Mouse (Mus musculus) cerebellum, postnatal 4 days (tissue): Measurements from ENCODE around the gene Mbd4.
A peak's percentile ranks its signal among the peaks of the same experiment; 100 is the strongest.

Source experiments
- DNase-seq, 2 experiments: peaks; one replicate each; pipeline ENCODE4 v3.0.0; 2022; ENCODE audit warnings: low spot score in 2 of 2, mixed read lengths in 1 of 2

Gene Mbd4

DNA sequence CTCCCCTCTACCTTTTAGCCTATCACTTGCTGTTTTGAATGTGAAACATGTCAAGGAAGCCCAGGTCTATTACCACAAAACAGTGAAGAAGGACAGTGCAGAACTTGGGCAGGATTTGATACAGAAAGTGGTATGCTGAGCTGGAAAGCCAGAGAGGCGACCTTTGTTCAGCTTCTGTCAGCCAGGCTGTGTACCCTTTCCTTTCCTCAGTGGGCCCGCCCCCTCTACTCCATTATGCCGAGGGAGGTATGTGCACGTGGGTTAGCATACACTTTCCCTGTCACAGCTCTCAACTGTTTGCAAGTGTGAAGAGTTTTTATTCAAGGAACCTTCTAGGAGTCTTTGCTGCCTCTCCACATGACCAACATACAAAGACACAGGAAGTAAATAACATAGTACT, 6.1 kb upstream of the Mbd4 start:
- no peak for DNase-seq

DNA sequence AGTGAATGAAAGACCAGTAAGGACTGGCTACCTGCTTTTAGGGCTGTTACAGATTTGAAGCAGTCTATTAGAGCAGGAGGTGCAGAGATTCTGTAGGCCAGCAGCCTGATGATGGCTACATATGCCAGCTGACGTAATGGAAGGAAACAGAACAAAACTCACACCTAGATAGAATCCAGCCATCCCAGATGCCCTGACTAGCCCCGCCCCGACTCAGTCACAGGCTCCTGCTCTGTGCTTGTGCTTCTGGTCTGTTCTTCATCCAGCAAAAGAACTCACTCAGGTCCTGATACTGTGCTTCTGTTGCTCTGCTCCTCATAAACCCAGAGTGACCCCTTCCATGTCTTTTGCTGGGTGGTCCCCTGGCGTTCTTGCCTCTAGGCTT, 3.2 kb upstream of the Mbd4 start:
- no peak for DNase-seq

DNA sequence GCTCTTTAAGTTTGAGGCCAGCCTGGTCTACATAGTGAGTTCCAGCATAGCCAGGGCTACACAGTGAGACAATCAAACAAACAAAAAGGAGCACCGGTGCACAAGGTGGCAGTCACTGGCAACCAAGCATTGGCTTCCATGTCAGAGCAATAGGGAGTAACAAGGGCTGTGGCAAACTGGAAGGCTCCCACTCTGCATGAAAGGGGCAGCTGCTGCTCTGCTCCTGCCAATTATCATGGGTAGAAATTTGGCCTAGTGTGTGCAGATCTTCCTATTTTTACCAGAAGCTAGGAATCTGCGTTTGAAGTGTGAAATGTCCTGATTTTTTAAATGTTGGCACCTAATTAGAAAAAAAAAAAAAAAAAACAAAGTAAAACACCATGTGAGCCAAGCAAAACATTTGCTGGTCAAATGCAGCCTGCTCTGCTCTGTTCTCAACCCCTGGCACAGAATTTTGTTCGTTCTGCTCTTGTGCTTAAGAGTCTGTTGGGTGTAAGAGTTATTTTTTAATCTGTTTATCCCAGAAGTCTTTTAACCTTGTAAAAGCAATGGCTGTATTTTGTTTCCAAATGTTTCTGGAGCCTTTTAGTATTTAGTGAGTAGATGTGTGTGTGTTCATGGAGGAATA, 2.7 kb upstream of the Mbd4 start:
- DNase-seq = no peak

DNA sequence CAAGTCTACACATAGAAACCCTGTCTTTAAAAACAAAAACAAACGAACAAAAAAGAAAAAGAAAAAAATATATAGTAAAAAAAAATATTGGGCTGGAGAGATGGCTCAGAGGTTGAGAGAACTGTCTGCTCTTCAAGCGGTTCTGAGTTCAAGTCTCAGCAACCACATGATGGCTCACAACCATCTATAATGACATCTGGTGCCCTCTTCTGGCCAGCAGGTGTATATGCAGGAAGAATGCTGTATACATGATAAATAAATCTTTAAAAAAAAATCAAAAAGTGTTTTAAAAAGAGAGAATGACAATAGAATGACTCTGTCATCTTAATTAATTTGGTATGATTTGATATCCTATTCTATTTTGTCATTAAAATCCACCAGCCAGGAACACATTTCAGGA, 1.3 kb upstream of the Mbd4 start:
- no peak for DNase-seq

DNA sequence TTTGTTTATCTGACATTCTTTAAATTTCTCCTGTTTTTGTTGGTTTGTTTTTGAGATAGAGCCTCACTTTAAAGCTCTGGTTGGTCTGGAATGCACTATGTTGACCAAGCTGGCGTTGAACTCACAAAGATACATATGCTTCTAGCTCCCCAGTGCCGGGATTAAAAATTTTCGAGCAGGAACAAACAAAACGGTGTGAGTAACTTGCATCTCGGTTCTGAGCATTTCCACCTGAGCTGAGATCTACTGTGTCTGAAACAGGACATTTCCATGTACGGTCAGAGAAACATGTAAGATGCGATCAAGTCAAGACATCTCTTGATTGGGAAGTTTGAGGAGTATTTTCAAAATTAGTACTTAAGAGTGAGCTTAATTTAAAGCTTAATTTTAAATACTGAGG, 814 bp upstream of the Mbd4 start:
- no peak for DNase-seq

DNA sequence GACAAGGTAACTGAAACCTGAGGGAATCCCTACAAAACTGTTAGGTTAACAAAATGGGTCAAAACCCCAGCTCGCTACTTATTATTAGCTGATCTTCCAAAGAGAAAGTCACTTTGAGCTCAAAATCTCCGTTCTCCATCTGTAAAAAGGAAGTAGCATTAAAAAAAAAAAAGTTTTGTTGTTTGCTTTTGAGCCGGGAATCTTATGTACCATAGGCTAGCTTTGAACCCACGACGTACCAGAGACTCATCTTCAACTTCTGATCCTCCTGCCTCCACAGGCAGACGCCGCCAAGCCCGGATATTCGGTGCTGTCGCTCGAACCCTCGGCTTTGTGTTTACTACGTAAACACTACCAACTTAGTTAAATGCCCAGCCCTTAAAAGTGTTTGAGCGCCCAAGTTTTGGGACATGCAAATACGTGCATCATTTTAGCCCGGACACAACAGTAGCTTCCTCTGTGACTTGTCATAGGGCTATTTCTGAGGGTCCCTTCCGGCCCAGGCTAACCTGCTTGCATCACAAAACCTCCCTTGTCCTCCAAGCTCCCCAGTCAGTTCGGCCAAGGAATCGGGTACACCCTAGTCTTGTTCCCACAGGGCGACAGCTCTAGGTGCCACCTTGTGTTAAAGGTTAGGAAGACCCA, 603 bp downstream of the Mbd4 start:
- no peak for DNase-seq

DNA sequence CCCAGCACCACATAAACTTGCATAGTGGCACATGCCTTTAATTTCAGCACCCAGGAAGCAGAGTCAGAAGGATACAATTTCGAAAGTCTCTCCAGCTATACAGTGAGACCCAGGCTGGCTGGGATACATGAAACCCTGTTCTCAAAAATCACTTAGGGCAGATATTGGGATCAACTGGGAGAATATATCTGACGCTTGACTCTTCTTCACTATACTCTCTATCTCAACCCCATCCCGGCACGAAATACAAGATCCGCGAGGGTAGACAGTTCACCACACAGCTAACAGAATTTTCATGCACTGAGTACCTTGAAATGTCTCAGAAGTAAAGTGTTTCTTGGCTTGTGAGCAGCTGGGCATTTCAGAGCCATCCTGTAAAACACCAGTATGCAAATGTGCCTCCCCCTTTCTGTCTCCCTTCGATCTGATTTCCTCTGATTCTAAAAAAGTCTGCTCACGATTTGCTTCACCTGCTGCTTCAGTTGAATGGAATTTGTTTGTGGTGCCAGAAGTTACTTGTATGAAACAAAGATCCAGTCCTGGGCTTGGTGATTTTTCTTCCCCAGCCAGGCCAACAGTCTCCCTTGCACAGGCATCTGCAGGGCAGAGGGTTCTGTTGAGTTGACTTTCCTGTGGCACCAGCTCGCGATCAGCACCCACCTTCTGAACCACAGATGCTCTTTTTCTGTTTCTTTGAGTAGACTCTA, 4.4 kb downstream of the Mbd4 start:
- no peak for DNase-seq

DNA sequence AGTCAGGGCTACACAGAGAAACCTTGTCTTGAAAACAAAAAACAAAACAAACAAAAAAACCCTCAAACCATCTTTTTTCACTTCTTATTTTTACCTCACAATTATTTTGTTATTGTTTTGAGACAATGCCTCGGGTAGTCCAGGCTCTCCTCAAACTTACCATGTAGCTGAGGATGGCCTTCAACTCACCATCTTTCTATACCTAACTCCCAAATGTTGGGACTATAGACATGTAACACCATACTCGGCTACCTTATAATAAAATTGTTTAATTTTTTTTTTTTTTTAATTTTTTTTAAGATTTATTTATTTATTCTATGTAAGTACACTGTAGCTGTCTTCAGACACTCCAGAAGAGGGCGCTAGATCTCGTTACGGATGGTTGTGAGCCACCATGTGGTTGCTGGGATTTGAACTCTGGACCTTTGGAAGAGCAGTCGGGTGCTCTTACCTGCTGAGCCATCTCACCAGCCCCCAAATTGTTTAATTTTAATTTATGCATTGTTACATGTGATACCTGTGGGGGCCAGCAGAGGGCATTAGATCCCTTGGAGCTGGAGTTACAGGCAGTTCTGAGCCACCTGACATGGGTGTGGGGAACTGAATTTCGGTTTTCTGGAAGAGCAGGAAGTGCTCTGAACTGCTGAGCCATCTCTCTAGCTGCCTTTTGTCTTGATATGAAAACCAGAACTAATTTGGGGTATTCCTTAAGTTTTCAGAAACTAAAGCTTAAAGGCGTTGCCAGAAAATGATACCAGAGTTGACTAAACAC, 6.3 kb downstream of the Mbd4 start:
- DNase-seq = peak in 1 of 2 experiments; percentile 56

DNA sequence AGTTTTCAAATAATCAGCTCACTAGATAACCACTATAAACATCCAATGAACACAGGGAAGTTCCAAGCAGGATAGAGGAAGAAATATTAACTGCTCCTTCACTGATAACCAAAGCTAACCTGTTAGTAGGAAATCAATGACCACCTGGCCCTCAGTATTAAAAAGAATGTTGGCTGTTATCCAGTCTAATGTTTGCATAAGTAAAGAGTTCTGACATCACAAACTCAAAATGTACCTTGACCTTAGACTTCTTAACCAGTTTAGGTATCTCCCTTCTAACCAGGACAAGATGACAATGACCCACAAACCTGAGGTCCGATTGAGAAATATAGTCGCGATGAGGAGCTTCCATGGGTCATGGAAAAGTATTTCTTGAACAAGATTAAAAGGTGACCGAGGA, 8.2 kb downstream of the Mbd4 start:
- DNase-seq = no peak

DNA sequence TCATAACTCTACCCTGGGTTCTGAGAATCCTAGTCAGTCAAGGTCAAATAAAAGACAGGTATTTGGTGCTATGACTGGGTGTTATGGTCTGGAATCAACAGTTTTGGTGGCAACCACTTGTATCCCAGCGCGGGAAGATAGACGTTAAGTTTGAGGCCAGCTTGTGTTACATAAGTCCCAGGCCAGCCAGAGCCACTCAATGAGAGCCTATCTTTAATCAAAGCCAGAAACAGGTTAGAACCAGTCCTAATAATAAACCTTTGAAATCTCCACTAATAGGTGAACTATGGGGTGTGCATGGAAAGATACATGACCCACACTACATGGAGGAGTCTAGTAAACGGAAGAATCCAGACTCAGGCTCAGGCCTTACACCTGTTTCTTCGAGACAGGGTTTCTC, 14.4 kb downstream of the Mbd4 start:
- no peak for DNase-seq

DNA sequence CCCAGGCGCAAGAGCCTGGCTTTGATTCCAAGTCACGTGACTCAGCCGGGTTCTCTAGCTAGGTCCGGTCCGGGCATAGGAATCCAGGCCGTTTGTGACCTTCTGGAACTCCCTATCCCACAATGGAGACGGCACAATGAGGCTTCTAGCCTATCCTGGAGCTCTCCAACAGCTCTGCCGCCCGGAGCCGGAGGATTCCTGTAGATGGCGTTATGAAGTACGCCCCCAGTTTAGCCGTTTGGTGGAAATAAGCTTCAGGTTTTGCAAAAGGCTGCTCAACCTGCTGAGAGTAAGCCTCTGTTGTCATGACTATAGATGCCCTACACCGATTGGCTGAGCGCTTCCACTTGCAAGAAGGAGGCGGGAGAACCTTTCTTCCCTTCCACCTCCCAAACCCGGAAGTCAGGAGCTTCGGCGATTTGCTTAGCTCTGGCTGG, 15.0 kb downstream of the Mbd4 start, which contains the start of gene Efcab12:
Gene Efcab12, minus strand, starts transcription at position 252 of the 437 bp plus-strand sequence.
- peak in 1 of 2 experiments; percentile 42 for DNase-seq

DNA sequence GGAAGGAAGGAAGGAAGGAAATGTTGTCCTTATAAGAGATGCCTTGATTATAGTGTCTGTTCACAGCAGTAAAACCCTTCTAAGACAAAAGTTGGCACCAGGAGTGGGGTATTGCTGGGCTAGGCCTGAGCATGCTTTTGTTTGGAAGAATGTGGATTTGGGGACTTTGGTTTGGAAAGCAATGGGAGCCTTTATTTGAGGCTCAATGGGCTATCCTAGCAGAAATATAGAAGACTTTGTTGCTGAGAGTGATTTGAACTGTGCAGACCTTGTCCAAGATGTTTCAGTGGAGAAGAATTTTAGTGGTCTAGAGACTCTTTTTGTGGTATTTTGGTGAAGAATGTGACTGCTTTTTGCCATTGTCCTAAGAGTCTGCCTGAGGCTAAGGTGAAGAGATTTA, 19.3 kb downstream of the Mbd4 start:
- no peak for DNase-seq

DNA sequence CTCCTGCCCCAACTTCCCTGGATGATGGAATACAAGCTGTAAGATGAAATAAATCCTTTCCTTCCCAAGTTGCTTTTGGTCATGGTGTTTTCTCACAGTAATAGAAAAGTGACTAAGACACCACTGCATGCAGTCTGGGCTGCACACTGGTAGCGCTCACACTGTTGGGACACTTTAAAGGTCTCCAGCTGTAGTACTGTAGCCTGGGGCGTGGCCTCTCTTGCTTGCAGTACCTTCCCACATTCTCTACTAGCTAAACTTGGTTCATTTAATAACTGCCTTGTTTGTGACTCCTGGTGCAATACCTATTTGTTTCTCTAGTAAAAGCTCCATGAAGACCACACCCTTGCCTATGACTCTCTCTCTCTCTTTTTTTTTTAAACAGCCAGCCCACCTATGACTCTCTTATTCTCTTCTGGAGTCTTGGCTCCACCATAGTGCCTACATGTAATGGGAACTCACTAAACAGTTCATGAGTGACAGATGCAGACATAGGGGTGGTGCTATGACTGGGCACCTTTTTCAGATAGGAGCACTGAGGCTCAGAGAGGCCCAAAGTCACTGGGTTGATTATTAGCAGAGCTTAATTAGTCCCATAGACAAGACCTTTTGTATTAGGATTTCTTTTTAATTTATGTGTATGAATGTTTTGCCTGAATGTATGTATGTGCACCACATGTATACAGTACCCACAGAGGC, 20.9 kb downstream of the Mbd4 start:
- no peak for DNase-seq

DNA sequence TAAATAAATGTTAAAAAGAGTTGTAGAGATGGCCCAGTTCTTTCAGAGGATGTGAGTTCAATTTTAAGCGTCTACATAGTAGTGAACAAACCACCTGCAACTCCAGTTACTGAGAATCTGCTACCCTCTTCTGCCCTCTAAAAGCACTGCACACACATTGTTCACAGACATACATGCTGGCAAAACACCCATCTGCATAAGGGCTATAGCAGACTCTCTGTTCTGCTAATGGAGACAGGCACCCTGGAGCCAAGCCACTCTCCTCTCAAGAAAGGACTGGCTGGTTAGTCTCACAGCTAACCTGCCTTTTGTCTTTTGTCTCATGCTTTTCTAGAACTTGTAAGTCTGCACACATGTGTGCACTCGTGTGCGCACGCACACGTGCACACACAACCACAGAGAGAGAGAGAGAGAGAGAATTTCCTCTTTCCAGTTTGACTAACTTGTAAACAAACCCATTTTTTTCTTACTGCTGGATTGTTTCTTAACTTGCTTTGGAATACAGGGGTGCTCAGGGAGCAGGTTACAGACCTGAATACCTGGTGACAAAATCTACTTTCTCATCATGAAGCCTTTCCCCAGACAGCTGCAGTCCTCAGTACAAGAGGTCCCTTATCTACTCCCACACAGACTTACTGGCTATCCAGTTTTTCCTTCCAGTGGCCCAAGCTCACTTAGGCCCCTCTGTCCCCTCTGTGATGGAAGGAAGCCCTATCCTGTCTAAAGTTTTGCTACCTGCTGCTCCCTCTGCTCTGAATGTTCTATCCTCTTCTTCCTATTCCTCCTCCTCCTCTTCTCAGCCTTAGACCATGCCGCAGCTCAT, 22.2 kb downstream of the Mbd4 start:
- no peak for DNase-seq

DNA sequence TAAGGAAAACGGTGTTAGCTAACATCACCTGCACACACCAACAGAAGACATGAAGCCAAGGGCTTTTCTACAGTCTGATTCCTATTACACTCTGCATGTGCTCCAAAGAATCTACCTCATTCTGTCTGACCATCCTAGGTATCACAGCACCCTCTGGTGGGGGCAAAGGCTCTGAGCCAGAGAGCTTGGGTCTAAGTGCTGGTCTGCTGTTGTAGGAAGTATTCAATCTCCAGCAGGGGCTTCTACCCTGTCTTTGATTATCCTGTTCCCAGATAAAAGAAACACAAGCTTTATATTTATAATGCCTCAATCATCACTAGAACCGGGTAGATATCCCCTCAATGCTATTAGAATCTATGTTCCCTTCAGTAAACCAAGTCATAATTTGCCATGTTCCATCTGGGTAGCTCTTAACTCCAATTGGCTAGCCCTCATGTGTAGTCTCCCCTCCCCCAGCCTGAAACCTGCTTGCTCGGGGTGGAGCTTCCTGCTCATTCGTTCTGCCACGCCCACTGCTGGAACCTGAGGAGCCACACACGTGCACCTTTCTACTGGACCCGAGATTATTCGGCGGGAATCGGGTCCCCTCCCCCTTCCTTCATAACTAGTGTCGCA, 29.2 kb downstream of the Mbd4 start:
- peak in 1 of 2 experiments; percentile 55 for DNase-seq

DNA sequence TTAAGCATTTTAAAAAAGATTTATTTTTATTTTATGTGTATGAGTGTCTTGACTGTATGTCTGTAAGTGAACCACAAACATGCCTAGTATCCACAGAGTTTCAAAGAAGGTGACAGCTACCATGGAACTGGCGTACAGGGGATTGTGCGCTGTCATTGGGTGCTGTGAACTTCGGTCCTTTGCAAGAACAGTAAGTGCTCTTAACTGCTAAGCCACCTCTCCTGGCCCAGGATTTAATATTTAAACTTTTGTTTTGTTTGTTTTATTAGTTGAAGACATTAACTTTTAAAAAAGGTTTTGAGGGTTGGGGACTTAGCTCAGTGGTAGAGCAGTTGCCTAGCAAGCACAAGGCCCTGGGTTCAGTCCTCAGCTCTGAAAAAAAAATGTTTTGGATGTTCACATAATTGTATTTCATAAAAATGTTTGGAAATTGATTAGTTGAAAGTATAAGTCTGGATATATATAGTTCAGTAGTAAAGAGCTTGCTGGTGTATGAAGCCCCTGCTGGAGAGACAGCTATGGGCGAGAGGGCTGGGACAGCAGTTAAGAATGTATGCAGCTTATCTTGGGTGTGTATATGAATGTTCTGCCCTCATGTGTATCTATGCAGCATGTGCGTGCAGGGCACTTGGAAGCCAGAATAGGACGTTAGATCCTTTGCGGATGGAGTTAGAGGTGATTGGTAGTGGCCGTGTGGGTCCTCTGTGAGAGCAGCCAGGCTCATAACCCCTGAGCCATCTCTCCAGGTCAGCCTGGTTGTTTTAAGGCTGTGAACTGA, 31.8 kb downstream of the Mbd4 start:
- DNase-seq = no peak

DNA sequence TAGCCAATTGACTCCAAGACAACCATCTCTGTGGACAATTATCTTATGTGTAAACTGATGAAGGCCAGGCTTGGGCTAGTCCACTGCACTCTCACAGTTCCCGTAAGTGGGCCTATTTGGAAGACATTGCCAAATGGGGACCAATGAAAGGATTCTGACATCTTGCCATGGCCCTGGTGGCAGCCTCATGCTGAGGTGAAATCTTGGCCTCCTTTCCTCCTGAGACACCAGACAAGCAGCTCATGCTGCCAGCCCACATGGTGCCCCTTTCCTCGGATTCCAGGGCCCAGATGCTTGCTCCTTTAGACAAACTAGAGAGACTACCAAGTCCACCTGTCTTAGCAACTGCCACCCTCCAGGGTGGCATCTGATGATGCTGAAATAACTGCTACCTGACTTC, 35.0 kb downstream of the Mbd4 start:
- DNase-seq = no peak

DNA sequence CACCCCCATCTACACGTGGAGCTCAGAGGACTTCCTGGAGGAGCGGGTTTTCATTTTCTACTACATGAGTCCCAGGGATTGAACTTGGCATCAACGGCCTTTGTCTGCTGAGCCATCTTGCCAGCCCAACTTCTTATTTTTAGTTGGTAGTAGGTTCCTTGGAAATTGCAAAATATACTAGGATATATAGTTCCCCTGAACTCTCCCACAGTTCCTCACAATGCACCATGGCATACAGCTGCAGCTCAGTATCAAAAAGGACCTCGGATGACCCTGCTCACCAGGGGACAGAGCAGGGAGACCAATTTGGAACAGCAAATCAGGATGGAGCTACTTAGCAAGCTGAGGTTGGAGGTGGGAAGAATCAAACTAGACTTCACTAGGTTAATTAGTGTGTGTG, 38.1 kb downstream of the Mbd4 start:
- DNase-seq = no peak

DNA sequence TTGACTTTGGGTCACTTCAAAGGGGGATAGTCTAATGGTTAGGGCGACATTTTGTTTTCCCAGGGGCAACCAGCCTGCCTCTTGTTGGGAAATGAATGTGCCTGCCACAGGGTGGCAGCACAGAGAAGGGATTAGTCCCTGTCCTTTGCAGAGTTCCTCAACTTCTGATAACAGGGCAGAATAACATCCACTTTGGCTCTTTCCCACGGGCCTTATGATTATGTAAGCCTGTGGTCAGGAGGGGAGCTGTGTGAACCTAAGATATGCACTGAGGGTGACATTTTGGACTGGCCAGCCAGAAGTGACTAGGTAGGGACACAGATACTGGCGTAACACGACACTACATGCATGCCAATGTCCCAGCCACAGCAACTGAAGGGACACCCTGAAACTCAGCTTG, 39.1 kb downstream of the Mbd4 start:
- DNase-seq = peak in 1 of 2 experiments; percentile 50

DNA sequence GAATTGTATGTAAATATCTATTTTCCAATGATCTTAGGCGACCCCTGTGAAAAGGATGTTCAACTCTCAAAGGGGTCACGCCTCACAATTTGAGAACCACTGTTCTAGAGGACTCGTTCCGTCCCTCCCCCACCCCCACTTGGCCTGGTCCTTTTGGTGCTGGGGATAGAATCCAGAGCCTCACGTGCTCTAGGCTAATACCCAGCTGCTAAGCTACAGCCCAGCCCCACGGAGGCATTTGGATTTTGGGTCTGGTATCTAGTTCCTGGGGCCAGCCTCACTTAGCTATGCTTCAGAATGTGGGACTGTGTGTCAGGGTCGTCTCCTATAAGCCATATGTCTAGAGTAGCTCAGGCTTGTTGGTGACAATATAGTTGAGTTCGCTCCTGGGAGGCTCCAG, 41.6 kb downstream of the Mbd4 start:
- DNase-seq = no peak
